Mouse (Mus musculus) c-Kit-positive CD71-negative TER-119-negative erythroid progenitor cells, embryonic 14.5 days (primary cell): Measurements from ENCODE around the gene Mcam.

ENCODE experiments used
- DNase-seq: peaks from one replicate; pipeline ENCODE4 v3.0.0-alpha.2; 2013; ENCODE audit warnings: low read depth

Mcam gene

DNA sequence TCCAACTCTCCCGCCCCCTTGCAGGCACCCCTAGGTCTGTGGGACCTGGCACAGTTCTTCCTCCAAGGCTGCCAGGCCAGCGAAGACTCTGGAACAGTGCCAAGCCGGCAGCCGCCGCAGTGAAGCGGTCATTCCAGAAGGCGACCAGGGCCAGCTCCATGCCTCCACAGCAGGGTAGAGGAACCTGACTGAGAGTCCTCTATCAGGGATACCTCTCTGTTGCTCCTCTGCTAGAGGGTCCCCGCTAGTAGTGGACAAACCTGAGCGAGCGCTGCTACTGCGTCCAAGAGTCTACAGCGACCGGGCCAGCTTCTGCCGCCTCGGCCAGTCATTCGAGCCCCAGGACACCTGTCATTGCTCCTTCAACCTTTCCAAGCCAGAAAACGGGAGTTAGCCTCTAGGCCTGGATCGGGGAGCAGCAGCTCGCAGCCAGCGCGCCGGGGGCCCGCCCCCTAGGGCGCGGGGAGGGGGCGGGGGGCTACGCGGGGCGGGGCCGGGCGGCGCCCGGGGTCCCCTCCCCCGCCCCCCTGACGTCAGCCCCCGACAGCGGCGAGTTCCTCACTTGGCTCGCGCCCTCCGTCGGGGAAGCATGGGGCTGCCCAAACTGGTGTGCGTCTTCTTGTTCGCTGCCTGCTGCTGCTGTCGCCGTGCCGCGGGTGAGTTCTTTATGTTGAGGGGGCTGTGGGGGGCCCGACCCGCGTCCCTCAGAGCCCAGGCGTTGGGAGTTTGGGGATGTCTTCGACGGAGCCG, at the start of gene Mcam:
Mcam (plus strand) TSS at position 369 of the 750 bp plus-strand sequence.
- DNase-seq = no peak

DNA sequence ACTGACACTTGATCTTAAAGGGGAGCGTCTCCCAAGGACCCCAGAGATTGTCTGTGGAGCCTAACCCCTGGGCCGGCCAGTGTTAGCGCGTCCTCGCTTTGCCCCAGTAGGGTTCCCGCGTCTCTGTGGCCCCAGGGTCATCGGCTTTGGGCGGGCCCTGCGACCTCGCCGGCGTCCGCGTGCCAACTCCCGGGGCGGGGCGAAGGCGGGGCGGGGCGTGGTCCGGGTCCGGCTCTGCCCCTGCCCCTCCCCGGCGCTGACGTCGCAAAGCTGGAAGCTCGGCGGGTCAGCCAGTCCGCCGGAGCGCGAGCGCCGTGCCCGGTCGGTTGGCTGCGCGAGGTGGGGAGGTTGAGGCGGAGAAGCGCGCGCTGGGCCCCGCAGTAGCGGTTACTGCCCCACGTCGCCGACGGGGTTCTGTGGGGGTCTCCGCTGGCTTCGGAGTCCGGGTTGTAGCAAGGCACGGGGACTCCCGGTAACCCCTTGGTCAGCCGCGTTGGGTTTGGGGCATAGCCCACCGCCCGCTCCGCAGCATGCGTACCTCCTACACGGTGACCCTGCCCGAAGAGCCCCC, 49.5 kb upstream of the Mcam start:
- DNase-seq = peak; percentile 68

GRCm38 (mm10) chr9:44085276-44085675, 49.0 kb upstream of the Mcam start:
- no peak for DNase-seq

GRCm38 (mm10) chr9:44085741-44086665, 48.3 kb upstream of the Mcam start:
- DNase-seq = no peak

GRCm38 (mm10) chr9:44086960-44087359, 47.3 kb upstream of the Mcam start:
- DNase-seq = no peak

DNA sequence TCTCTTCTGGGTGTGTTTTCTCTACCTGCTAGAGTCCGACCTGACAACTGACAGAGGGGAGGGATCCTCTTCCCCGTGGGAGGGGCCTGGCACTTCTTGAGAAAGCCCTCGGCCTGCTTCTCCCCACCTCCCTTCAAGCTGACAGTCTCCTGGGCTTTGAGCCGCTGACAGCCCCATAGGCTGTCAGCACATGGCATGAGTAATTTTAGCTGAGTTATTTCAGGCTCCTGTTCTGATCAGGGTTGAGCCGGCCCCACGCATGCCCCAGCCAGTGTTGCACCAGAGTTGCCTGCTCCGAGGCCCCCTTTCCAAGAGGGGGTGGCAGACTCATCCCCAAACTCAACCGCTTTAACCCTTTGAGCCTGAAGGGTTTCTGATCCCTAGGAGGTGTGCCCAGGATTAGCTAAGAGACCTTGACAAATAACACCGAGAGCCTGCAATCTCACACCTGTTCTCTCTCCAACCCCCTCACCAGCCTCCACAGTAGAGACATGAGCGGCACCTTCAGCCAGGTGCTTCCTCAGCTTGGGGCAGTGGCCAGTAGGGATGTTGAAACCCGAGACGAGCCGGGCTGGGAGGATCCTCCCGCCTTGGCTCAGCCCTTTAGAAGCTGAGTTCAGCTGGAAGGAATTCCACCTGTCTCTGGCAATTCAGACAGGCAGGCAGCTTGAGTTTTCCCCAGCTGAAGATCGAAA, 46.4 kb upstream of the Mcam start:
- DNase-seq = no peak

- DNase-seq = no peak
Observed at GRCm38 (mm10) chr9:44088877-44089608, 45.2 kb upstream of the Mcam start.

DNA sequence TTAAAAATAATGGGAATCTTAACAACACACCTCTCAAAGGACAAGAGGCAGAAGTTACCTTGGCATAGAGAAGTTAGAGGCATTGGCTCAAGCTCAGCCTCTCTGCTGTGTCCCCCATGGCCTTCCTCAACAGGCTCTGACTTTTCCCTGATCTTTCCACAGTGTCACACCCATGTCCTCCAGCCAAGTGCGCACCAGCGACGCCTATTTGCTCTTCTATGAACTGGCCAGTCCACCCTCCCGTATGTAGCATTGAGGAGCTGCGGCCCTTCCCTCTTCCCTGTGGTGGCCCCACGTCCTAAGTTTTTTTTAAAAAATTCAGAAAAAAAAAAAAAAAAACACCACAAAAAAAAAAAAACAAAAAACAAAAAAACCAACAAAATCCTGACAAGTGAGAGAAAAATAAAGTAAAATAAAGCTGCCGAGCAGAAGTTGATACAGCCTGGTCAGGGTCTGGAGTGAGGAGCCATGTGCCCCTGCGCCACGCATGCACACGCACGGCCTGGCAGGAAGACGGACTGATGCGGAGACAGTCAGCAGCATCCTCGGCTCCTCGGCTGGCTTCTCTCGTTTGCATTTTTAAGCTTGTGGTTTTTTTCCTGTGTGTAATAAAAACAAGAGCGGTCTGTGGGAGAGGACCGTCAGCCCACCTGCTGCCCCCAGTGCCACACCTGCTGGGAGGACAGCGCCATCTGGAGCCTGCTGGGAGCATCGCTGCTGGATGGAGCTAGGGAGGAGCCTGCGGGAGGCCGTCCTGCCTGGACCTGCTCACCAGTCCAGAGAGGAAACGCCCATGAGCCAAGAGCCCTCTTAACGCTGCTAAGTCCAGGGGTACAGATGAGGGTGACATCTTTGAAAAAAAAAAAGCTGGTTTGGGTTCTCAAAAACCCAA, 40.4 kb upstream of the Mcam start:
- no peak for DNase-seq

DNA sequence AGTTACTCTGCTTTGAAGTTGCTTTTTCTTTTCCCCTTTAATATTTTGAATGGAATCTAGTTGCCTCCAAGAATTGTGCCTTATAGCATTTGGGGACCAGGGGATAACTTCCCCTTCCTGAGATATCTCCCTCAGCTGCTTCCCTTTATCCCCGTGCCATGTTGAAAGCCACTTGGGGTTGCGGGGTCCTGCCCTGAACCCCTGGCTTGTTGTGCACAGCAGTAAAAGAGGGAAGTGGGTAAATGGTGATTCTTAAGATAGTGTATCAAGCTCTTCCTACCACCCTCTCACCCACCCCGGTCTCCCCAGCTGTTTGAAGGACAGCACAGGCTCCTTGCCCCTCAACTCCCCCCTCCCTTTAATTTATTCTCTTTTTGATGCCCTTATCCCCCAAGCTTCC, 39.5 kb upstream of the Mcam start:
- DNase-seq = no peak

- no peak for DNase-seq
Observed at GRCm38 (mm10) chr9:44095781-44096180, 38.5 kb upstream of the Mcam start.

DNA sequence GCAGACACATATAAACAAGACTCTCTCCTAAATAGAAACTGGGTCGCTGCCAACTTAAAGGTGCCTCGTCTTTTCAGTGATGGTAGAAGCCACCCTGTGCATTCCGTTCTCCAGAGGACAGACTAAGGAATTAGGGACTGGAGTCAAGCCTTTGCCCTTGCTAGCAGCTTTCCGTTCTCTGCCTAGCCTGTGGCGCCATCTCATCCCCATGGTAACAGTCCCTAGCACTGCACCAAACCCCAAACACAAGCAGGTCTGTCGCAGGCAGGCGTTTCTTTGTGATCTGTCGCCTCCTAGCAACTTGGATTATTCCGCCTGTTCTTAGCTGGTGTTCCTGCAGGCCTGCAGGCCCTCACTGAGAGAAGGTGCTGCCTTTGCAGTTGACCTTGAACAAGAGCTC, 37.7 kb upstream of the Mcam start:
- no peak for DNase-seq

DNA sequence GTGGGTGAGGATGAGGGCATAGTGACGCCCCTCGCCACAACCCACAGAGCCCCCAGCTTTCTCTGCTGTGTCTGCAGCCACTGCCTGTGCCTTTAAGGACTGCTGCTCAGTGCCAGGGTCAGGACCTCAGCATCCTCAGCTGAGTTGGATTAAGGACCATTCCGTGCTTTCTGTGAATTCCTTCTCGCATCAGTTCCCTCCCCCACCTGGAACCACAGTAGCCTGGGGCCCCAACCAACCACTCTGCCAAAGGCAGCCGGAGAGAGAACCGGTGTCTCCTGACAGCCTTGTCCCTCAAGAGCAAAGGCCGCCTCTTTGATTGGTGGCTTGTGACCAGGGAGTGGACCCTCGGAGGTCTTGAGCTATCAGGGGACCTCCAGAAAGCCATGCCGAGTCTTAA, 32.8 kb upstream of the Mcam start, which contains the start of gene Mfrp:
Mfrp (plus strand) TSS at position 240 of the 400 bp plus-strand sequence.
- no peak for DNase-seq

- DNase-seq = no peak
Observed at GRCm38 (mm10) chr9:44104881-44105280, 29.4 kb upstream of the Mcam start.

DNA sequence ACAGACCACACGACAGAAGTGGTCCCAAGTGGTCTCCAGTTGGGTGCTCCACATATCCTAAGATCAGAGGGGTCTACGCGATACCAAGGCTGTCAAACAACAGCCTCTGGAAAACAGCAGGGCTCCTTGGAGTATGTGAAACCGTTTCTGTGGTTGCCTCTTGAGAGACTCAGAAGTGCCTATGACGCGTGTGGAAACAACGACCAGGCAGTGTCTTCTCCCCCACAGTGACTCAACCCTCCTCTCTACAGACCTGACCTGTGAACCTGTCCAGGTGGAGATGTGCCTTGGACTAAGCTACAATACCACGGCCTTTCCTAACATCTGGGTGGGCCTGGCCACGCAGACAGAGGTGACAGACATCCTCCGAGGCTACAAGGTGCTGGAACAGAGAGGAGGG, 28.5 kb upstream of the Mcam start:
- no peak for DNase-seq

DNA sequence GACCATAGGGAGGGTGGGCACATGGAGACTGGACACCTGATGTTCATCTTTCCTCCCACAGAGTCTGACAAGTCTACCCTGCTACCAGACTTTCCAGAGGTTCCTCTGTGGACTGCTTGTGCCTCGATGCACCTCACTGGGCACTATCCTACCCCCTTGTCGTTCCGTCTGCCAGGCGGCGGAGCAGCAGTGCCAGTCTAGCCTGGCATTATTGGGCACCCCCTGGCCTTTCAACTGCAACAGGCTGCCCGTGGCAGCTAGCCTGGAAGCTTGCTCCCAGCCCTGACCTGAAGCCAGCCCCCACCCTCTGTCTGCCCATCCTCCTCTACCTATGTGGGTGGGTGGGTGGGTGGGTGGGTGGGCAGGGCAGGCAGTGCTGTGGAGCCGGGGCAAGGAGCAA, 28.1 kb upstream of the Mcam start:
- DNase-seq = no peak

GRCm38 (mm10) chr9:44106596-44106995, 27.7 kb upstream of the Mcam start:
- DNase-seq = no peak

DNA sequence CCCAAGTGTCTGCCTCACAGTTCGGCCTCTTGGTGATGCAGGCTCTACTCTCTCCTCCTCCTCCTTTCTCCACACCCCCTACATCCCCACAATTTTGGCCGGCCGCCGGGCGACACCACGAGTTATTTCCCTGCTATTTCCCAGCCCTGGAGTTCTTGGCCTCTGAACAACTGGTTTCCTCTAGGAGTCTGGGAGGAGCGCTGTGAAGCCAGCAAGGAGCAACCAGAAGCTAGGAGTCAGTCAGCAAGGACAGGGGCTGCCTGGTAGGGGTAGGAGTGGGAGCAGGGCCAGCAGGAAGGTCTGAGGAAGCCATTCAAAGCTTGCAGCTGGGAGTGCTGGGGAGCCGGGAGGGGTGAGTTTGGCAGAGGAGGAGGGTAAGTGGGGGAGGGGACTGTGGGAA, 27.2 kb upstream of the Mcam start, which contains the start of gene C1qtnf5:
C1qtnf5 (plus strand) TSS at position 136 of the 400 bp plus-strand sequence.
- DNase-seq = no peak

DNA sequence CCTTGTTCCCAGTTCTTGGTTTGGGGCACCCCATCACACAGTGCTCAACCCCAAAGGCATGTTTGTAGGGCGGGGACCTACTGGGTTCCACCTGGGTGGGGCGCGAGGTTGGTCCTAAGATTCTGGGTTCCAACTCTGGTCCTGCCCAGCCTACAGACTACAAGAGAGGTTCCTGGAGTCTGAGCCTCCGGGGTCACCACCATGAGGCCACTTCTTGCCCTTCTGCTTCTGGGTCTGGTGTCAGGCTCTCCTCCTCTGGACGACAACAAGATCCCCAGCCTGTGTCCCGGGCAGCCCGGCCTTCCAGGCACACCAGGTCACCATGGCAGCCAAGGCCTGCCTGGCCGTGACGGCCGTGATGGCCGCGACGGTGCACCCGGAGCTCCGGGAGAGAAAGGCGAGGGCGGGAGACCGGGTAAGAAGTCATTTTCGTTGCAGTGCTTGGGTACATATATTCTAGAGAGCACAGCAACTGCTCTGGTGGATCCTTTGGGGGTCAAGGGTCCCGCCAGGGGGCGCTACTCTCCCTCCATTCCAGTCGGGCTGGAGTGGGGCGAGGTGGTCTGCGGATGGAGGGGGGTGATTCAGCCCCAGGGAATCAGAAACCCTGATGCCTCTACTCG, 26.6 kb upstream of the Mcam start:
- DNase-seq = no peak

DNA sequence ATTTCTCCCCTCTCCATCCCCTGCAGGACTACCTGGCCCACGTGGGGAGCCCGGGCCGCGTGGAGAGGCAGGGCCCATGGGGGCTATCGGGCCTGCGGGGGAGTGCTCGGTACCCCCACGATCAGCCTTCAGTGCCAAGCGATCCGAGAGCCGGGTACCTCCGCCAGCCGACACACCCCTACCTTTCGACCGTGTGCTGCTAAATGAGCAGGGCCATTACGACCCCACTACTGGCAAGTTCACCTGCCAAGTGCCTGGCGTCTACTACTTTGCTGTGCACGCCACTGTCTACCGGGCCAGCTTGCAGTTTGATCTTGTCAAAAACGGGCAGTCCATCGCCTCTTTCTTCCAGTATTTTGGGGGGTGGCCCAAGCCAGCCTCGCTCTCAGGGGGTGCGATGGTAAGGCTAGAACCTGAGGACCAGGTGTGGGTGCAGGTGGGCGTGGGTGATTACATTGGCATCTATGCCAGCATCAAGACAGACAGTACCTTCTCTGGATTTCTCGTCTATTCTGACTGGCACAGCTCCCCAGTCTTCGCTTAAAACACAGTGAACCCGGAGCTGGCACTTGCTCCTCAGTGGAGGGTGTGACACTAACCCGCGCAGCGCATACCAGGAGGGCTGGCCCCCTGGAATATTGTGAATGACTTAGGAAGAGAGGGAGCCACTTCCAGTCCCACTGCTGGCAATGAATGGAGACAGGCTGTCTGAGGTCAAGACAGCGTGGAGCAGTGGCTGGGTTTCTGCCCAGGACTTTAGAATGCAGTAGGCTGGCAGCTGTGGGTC, 25.8 kb upstream of the Mcam start:
- no peak for DNase-seq
